Comparison of ENCODE assay signal across 24 mouse cellular contexts in genomic region chr7:33900007-33900406, GRCm38 (mm10). TPM values are rescaled to one million over a fixed set of nuclear protein-coding genes. Genes with fewer than 3 reads are reported as not detected.
DNase-seq lines count a peak whose midpoint lies in the region; ATAC-seq and TF ChIP-seq lines count a peak whose summit lies in the region.
"Had no signal": no experiment of that assay in that cellular context is flagged by ENCODE, and none has a peak within 500 bp of the region (broad histone marks: within the 10 kb centered on the region; RNA-seq: fewer than 3 reads in every experiment).

No protein-coding gene starts in this region.

- H3K36me3 ChIP-seq in midbrain, embryonic 14.5 days (ENCODE audit: control insufficient read depth, insufficient read depth, low read length) = no peaks in the 10 kb centered on the region
- H3K36me3 ChIP-seq: embryonic facial prominence, embryonic 12.5 days; liver, embryonic 12.5 days had no signal

- H3K9me3 ChIP-seq in midbrain, embryonic 14.5 days (ENCODE audit: control insufficient read depth, low read length) = peaks cover 52% of the 10 kb centered on the region

- WGBS in cerebellum, adult 2 months = 43% methylated on average over 2 of the region's 2 CpGs
- 55% methylated on average over 2 of the region's 2 CpGs for WGBS in midbrain, embryonic 14.5 days

- H3K4me1 ChIP-seq in cerebellum, adult 2 months (ENCODE audit: control insufficient read depth, insufficient read depth, low read length) = no peaks in the 10 kb centered on the region
- H3K4me1 ChIP-seq in bone marrow macrophage, adult 2 months (ENCODE audit: control insufficient read depth, insufficient read depth, low read length) = peaks cover 47% of the 10 kb centered on the region
- H3K4me1 ChIP-seq in midbrain, embryonic 14.5 days (ENCODE audit: control insufficient read depth, insufficient read depth, low read length) = no peaks in the 10 kb centered on the region
- H3K4me1 ChIP-seq: embryonic facial prominence, embryonic 12.5 days; liver, embryonic 12.5 days had no signal

- intact Hi-C loops in heart, postnatal 36 days (cut with DNase I) = no loop called here

- no peak for TF ChIP-seq POLR2A in cerebellum, adult 2 months (IDR thresholded peaks at IDR 0.05; ENCODE audit: borderline replicate concordance, insufficient read depth, low read length)
- TF ChIP-seq POLR2A in bone marrow macrophage, adult 2 months (IDR thresholded peaks at IDR 0.05; ENCODE audit: borderline replicate concordance, low read depth, low read length) = no peak

- peak; percentile 1 for DNase-seq in cerebellum, postnatal 10 days
- DNase-seq in cerebellum, adult 2 months = no peak
- peak; percentile 9 for DNase-seq in kidney, adult 9 months
- no peak for DNase-seq in kidney, adult 18-20 months
- peak; percentile 15 to 26 for DNase-seq in heart, postnatal 36 days
- DNase-seq in midbrain, embryonic 14.5 days = no peak
- no peak for DNase-seq in frontal cortex, postnatal 36 days (ENCODE audit: low spot score in 2 of 2)
- DNase-seq: adrenal gland, postnatal 10 days; cerebellum, adult 11-12 months; layer of hippocampus, postnatal 36 days; retina, postnatal 1 day; right cerebral cortex, postnatal 4 days had no signal

- no peak for TF ChIP-seq CTCF in cerebellum, adult 2 months (IDR thresholded peaks at IDR 0.05; ENCODE audit: borderline replicate concordance, insufficient read depth, low read depth, low read length)
- TF ChIP-seq CTCF in bone marrow macrophage, adult 2 months (IDR thresholded peaks at IDR 0.05; ENCODE audit: low read depth, low read length) = no peak

- no peaks in the 10 kb centered on the region for H3K27me3 ChIP-seq in cerebellum, adult 2 months (ENCODE audit: control insufficient read depth, insufficient read depth, low read length)
- no peaks in the 10 kb centered on the region for H3K27me3 ChIP-seq in midbrain, embryonic 14.5 days (ENCODE audit: control insufficient read depth, insufficient read depth, low read length)
- H3K27me3 ChIP-seq: embryonic facial prominence, embryonic 12.5 days; liver, embryonic 12.5 days had no signal

- H3K4me3 ChIP-seq in cerebellum, adult 2 months (replicated peaks; ENCODE audit: insufficient read depth, low read depth, low read length) = no peak overlapping the region
- no peak overlapping the region for H3K4me3 ChIP-seq in bone marrow macrophage, adult 2 months (ENCODE audit: insufficient read depth, low read length)
- no peak overlapping the region for H3K4me3 ChIP-seq in midbrain, embryonic 14.5 days (replicated peaks; ENCODE audit: low read depth, low read length)
- H3K4me3 ChIP-seq: embryonic facial prominence, embryonic 12.5 days; liver, embryonic 12.5 days had no signal

- H3K9ac ChIP-seq in midbrain, embryonic 14.5 days (replicated peaks; ENCODE audit: low read length) = no peak overlapping the region
- H3K9ac ChIP-seq: embryonic facial prominence, embryonic 12.5 days; liver, embryonic 12.5 days had no signal

- no peak overlapping the region for H3K4me2 ChIP-seq in midbrain, embryonic 14.5 days (ENCODE audit: low read length)
- H3K4me2 ChIP-seq: embryonic facial prominence, embryonic 12.5 days; liver, embryonic 12.5 days; midbrain, embryonic 11.5 days had no signal

- H3K27ac ChIP-seq in cerebellum, adult 2 months (ENCODE audit: insufficient read depth, low read length) = no peak overlapping the region
- H3K27ac ChIP-seq in bone marrow macrophage, adult 2 months (ENCODE audit: insufficient read depth, low read depth, low read length) = peak overlapping the region; percentile 99
- H3K27ac ChIP-seq in midbrain, embryonic 14.5 days (replicated peaks; ENCODE audit: low read depth, low read length) = no peak overlapping the region
- H3K27ac ChIP-seq: embryonic facial prominence, embryonic 12.5 days; liver, embryonic 12.5 days had no signal

- no peak for ATAC-seq in midbrain, embryonic 14.5 days (ENCODE audit: low FRiP score, low TSS enrichment)
- ATAC-seq: forebrain, embryonic 16.5 days; liver, embryonic 12.5 days had no signal

RNA-seq across cellular contexts. Expression of gene Scgb2b26, which starts 44.8 kb away (rescaled TPM):
- polyA plus RNA-seq in cerebellum, adult 2 months (2012; rRNA removed) = not detected in 2 replicates
- polyA plus RNA-seq in bone marrow macrophage, adult 2 months (2012; ENCODE audit: insufficient read depth, insufficient read length, missing spikeins) = not detected in 2 replicates
- total RNA-seq in heart, postnatal 36 days (2021) = not detected
- not detected in 2 replicates for polyA plus RNA-seq in midbrain, embryonic 14.5 days (2014; fragmentation: Nextera tagmentation; extraction: Ambion mirVana)
- total RNA-seq: adrenal gland, postnatal 10 days; gastrocnemius, postnatal 4 days; hematopoietic stem cell, adult 5-6 weeks; layer of hippocampus, postnatal 36 days; left cerebral cortex, postnatal 25 days had no signal
- polyA plus RNA-seq: embryonic facial prominence, embryonic 12.5 days; forebrain, embryonic 16.5 days; liver, embryonic 12.5 days; lung, embryonic 16.5 days; midbrain, embryonic 11.5 days; neural tube, embryonic 14.5 days; stomach, embryonic 14.5 days; thymus, postnatal 0 days had no signal

Comparison
In these comparisons a context has a peak if more than half of its experiments do, and no peak if none do; other contexts are left out.
1. DNase-seq: peak in cerebellum, postnatal 10 days (2 of 2), kidney, adult 9 months (single experiment) and heart, postnatal 36 days (2 of 2); none in cerebellum, adult 2 months (0 of 2), kidney, adult 18-20 months (single experiment), midbrain, embryonic 14.5 days (single experiment) and frontal cortex, postnatal 36 days (0 of 2).